Mouse (Mus musculus) forebrain, embryonic 14.5 days (tissue): ENCODE measurements around the gene Anpep. TPM values are rescaled to one million over a fixed set of nuclear protein-coding genes. Genes with fewer than 3 reads are reported as not detected.

Experiments
- ATAC-seq: fragments of 200-750 bp; cut with Nextera tagmentation; 2 replicates; pipeline ENCODE4 v1.8.0; 2017; ENCODE audit warnings: mild to moderate bottlenecking, moderate library complexity
- DNase-seq: peaks from one replicate; pipeline ENCODE4 v3.0.0-alpha.2; 2015; ENCODE audit warnings: low spot score
- H3K27ac ChIP-seq: fragments of 300-500 bp; sonication (generic); 2 replicates; pipeline ENCODE4 v1.5.1; 2014; ENCODE audit warnings: low read depth, mild to moderate bottlenecking, control low read depth, low read length, moderate library complexity
- H3K27me3 ChIP-seq: fragments of 300-500 bp; sonication (generic); replicated peaks from 2 replicates; pipeline ENCODE4 v1.6.1; 2014; ENCODE audit warnings: low read length, control low read depth, mixed read lengths; ENCODE audit not compliant: control insufficient read depth, insufficient read depth
- H3K36me3 ChIP-seq: fragments of 300-500 bp; sonication (generic); 2 replicates; pipeline ENCODE4 v1.6.1; 2014; ENCODE audit warnings: low read length, control low read depth; ENCODE audit not compliant: control insufficient read depth, insufficient read depth
- H3K4me1 ChIP-seq: fragments of 300-500 bp; sonication (generic); 2 replicates; pipeline ENCODE4 v1.6.1; 2014; ENCODE audit warnings: antibody characterized with exemption, low read length, control low read depth; ENCODE audit not compliant: control insufficient read depth, insufficient read depth
- H3K4me2 ChIP-seq: fragments of 300-500 bp; sonication (generic); 2 replicates; pipeline ENCODE4 v1.6.1; 2014; ENCODE audit warnings: mild to moderate bottlenecking, control low read depth, low read length
- H3K4me3 ChIP-seq: fragments of 300-500 bp; sonication (generic); 2 replicates; pipeline ENCODE4 v1.5.1; 2014; ENCODE audit warnings: low read depth, low read length, control low read depth
- H3K9ac ChIP-seq: fragments of 300-500 bp; sonication (generic); 2 replicates; pipeline ENCODE4 v1.6.1; 2014; ENCODE audit warnings: mild to moderate bottlenecking, low read length, control low read depth, moderate library complexity
- H3K9me3 ChIP-seq: fragments of 300-500 bp; sonication (generic); replicated peaks from 2 replicates; pipeline ENCODE4 v1.6.1; 2016; ENCODE audit warnings: low read length, control low read depth, mixed read lengths; ENCODE audit not compliant: control insufficient read depth
- WGBS: fragments of 180-500 bp; shearing (Covaris S2); extraction: QIAGEN DNeasy Blood & Tissue Kit; methylation state at CpG from one replicate; pipeline ENCODE4 v1.1.7; 2014; 5-methylcytosine and 5-hydroxymethylcytosine counted together
- polyA plus RNA-seq: library from polyadenylated mRNA; unstranded; fragments of >200 nt; fragmentation: Nextera tagmentation; extraction: Ambion mirVana; gene quantifications from 2 replicates; pipeline ENCODE4 v1.2.1, GENCODE M21; 2014

The Anpep gene
- polyA plus RNA-seq, result 2.7 and 4.2 TPM in 2 replicates

DNA sequence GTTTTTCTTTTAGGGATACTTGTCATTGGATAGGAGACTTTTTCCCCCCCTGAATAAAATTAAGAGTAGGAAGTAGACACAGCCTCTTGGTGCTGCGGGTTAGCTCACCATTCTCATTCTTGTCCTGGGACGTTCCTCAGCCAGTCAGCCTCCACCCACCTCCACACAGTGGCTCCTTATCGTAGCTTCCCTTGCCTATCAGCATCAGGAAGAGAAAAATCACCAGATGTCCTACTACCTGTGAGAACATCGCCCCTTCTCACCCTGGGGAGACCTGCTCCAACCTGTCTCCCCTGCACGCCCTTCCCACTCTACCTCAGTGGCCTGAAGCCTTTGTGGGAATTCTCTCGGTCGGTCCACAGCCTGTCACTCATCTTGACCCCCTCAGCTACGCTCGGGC is at the start of gene Anpep:
Gene Anpep (minus strand): TSS at position 249 of the 400 bp plus-strand sequence.
- no peak within 1 kb of the TSS for H3K27ac ChIP-seq
- H3K4me3 ChIP-seq, result no peak within 1 kb of the TSS
- WGBS, result 89% methylated on average over 9 of the region's 9 CpGs
- H3K36me3 ChIP-seq, result no peaks in the 10 kb centered on the region
- no peaks in the 10 kb centered on the region for H3K27me3 ChIP-seq
- H3K4me1 ChIP-seq, result no peaks in the 10 kb centered on the region
- H3K4me2 ChIP-seq, result no peak within 1 kb of the TSS
- H3K9ac ChIP-seq, result no peak within 1 kb of the TSS
- DNase-seq (no peak), ATAC-seq (no peak)
- H3K9me3 ChIP-seq, result no peaks in the 10 kb centered on the region

DNA sequence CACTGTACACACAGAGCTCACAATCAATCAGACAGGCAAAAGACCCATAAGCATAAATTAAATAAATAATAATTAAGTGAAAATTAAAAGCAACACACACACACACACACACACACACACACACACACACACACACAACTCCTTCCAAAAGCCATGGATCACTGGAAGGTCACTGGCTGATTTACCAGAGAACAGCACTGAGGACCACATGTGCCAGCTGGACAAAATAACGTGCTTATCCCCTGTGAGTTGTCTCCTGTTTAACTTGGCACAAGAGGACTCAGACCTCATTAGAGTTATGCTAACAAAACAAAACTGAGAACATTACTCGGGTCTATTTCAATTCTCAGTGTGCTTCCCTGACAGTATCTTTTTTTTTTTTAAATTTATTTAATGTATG is 46.5 kb upstream of the Anpep start:
- H3K27me3 ChIP-seq, result no peaks in the 10 kb centered on the region
- no peak overlapping the region for H3K4me2 ChIP-seq
- H3K4me1 ChIP-seq, result no peaks in the 10 kb centered on the region
- ATAC-seq, result no peak
- WGBS, result 76% methylated on average over 2 of the region's 2 CpGs
- no peak overlapping the region for H3K9ac ChIP-seq
- H3K27ac ChIP-seq, result no peak overlapping the region
- H3K36me3 ChIP-seq, result peaks cover 74% of the 10 kb centered on the region
- H3K9me3 ChIP-seq, result no peaks in the 10 kb centered on the region
- DNase-seq, result no peak
- H3K4me3 ChIP-seq, result no peak overlapping the region

DNA sequence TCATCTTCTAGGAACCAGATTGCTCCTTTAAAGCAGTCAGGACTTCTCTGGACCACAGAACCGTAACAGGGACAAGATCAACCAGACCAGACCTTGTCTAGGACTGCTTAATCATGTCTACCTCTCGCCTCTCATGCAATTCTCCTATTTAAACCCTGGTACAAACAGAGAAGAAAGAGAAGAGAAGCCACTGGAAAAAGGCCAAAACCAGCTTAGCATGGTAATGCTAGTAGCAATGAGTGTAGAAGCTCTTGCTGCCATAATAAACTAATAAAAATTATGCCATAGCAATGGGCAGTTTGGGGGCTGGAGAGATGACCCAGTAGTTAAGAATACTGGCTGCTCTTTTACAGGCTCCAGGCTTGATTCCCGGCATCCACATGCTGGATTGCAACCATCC is 46.1 kb upstream of the Anpep start:
- ATAC-seq (no peak), DNase-seq (no peak)
- no peak overlapping the region for H3K4me2 ChIP-seq
- H3K4me1 ChIP-seq, result no peaks in the 10 kb centered on the region
- H3K4me3 ChIP-seq, result no peak overlapping the region
- WGBS, result 87% methylated on average over 3 of the region's 3 CpGs
- H3K9me3 ChIP-seq, result no peaks in the 10 kb centered on the region
- no peak overlapping the region for H3K27ac ChIP-seq
- H3K27me3 ChIP-seq, result no peaks in the 10 kb centered on the region
- H3K9ac ChIP-seq, result no peak overlapping the region
- peaks cover 78% of the 10 kb centered on the region for H3K36me3 ChIP-seq

DNA sequence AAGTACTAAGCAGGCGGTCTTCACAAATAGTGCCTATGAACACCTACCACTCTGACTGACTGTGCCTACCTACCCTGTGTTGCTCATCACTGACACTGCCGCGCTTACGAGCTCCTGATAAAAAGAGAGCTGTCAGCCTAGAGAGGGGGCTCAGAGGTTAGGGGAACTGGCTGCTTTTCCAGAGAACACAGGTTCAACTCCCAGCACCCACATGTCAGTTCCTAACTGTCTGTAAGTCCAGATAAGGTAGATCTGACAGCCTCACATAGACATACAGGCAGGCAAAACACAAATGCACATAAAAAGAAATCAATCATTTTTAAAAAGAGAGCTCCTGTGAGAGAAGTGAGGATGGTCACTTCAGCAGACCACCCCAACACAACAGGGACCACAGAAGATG is 44.3 kb upstream of the Anpep start:
- Histone ChIP-seq H3K4me2 (no peak overlapping the region), H3K36me3 (peaks cover 82% of the 10 kb centered on the region), H3K4me1 (no peaks in the 10 kb centered on the region), H3K4me3 (no peak overlapping the region), H3K27me3 (no peaks in the 10 kb centered on the region), H3K9me3 (no peaks in the 10 kb centered on the region), H3K9ac (no peak overlapping the region), H3K27ac (no peak overlapping the region)
- no peak for ATAC-seq
- no peak for DNase-seq
- WGBS, result 97% methylated on average over 4 of the region's 4 CpGs

DNA sequence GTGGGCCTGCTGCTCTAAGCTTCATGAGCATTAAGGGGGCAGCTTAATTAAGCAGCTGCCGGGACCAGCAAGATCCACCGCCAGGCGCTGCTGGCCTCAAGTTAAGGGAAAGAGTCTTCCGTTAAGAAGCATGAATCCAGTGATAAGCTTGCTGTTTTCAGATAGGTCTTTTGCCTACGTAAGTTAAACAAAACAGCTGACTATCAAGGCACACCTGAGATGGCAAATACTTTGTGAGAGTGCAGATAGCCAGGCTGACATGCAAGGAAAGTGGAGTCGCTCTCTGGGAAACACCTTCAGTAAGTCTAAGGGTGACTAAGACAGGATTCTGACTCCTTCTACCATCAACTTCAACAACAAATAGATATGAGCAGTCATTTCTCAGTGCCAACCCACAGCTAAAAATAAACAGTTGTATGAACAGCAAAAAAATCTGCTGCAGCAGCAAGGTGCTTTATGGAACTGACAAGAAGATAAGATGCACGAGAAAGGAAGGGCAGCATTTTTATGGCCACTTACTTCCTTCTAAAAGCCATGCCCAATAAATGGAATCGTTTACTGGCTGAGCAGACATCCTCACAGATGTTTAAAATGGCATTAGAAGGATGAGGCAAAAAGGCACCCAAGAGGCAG is 42.4 kb upstream of the Anpep start:
- Histone ChIP-seq H3K9me3 (no peaks in the 10 kb centered on the region), H3K4me2 (no peak overlapping the region), H3K9ac (no peak overlapping the region), H3K27ac (no peak overlapping the region), H3K36me3 (peaks cover 75% of the 10 kb centered on the region), H3K27me3 (no peaks in the 10 kb centered on the region), H3K4me1 (no peaks in the 10 kb centered on the region), H3K4me3 (no peak overlapping the region)
- 91% methylated on average over 8 of the region's 8 CpGs for WGBS
- ATAC-seq (no peak), DNase-seq (no peak)

DNA sequence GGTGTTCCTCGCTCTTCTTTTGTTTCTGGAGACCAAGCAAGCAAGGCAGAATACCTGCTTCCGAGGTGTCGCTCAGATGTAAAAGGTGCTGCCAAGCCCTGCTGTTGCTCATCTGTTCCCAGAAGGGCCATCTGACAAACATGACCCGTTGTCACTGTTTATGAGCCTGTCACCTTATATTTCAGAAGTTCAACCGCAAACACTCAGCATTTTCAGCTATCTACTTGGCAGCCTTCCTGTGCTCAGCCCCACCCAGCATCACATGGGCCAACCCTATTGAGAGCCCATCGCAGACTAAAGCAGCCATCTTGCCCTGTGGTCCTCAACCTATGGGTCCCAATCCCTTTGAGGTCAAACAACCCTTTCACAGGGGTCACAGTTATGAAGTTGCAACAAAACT is 39.9 kb upstream of the Anpep start:
- H3K4me3 ChIP-seq, result no peak overlapping the region
- DNase-seq (no peak), ATAC-seq (no peak)
- H3K4me1 ChIP-seq, result no peaks in the 10 kb centered on the region
- H3K9me3 ChIP-seq, result no peaks in the 10 kb centered on the region
- no peaks in the 10 kb centered on the region for H3K27me3 ChIP-seq
- H3K27ac ChIP-seq, result no peak overlapping the region
- peaks cover 59% of the 10 kb centered on the region for H3K36me3 ChIP-seq
- H3K4me2 ChIP-seq, result no peak overlapping the region
- H3K9ac ChIP-seq, result no peak overlapping the region
- 97% methylated on average over 6 of the region's 6 CpGs for WGBS

DNA sequence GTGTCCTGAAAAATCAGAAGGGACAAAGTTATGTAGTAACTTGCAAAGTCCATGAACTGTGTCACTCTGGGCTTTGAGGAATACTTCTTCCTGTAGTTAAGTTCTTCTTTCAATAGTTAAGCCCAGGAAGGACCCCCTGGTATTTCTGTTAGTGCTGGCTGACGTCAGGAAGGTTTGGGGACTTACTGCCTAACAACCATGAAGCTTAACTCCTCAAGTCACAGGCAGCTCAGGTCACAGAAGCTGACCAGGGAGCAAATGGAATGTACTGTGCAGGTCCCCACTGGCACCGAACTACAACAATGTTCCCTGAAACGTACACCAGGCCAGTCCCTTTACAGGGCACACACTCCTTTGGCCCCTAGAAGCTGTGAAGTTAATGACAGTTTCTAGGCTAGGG is 34.4 kb upstream of the Anpep start:
- ATAC-seq (no peak), DNase-seq (no peak)
- Histone ChIP-seq H3K36me3 (peaks cover 58% of the 10 kb centered on the region), H3K4me1 (no peaks in the 10 kb centered on the region), H3K9ac (no peak overlapping the region), H3K9me3 (no peaks in the 10 kb centered on the region), H3K27me3 (no peaks in the 10 kb centered on the region), H3K27ac (no peak overlapping the region), H3K4me3 (no peak overlapping the region), H3K4me2 (no peak overlapping the region)
- WGBS, result 81% methylated on average over 3 of the region's 3 CpGs

DNA sequence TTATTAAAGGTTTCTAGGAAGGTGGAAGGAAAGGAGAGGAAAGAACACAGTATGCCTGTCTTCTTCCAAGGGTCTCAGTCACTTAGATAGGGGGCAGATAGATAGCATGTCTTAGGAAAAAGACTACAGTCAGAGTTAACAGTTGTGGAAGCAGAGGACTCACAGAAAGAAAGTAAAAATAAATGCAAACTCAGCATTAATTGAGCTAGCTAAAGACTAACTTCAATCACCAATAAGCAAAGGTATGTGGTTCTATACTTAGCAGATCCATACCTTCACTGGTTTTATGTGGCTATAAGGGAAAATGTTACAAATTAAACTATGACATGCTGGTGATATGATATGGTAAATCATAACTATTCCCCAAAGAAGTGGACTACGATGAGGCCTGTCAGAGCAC is 33.9 kb upstream of the Anpep start:
- WGBS, result 91% methylated on average over 1 of the region's 1 CpGs
- Histone ChIP-seq H3K4me3 (no peak overlapping the region), H3K4me2 (no peak overlapping the region), H3K27me3 (no peaks in the 10 kb centered on the region), H3K4me1 (no peaks in the 10 kb centered on the region), H3K9ac (no peak overlapping the region), H3K36me3 (peaks cover 57% of the 10 kb centered on the region), H3K9me3 (no peaks in the 10 kb centered on the region), H3K27ac (no peak overlapping the region)
- ATAC-seq, result no peak
- DNase-seq, result no peak

DNA sequence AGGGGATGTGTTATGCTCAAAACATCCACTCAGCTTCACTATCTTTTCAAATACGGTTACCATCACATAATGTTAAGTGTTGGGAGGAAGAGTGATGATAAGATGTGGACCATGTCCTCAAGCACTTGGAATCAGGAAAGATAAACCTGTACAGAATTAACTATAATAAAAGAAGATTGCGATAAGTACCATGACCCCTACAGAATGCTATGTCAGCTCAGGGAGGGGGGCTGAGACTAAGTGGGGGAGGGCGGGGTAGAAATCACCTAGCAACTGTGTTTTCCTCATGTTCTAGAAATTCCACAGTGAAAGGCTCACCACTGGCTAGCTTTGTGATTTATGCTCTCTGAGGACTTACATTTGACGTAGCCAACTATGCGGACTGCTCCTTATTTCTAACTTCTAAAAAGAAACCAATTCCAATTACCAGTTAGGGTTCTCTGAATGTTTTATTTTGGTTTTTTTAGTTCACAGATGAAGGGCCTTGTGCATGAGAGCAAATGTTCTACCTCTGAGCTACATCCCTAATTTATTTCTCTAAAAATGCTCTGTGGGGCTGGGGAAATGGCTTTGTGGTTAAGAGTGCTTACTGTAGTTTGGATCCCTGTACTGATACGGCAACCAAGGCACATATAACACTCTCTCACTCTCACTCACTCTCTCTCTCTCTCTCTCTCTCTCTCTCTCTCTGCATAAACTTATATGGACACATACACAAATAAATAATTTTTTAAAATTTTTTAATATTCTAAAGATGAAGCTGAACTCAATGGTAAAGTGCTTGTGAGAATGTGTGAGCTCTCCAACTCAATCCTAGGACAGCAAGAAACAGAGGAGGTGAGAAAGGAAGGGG is 31.9 kb upstream of the Anpep start:
- Histone ChIP-seq H3K4me1 (no peaks in the 10 kb centered on the region), H3K4me3 (no peak overlapping the region), H3K4me2 (no peak overlapping the region), H3K9me3 (no peaks in the 10 kb centered on the region), H3K27ac (no peak overlapping the region), H3K36me3 (peaks cover 60% of the 10 kb centered on the region), H3K9ac (no peak overlapping the region), H3K27me3 (no peaks in the 10 kb centered on the region)
- DNase-seq, result no peak
- WGBS, result 92% methylated on average over 6 of the region's 6 CpGs
- ATAC-seq, result no peak
